Mouse (Mus musculus) small intestine, adult 2 months (tissue): ENCODE measurements around the gene Il3. TPM values are rescaled to one million over a fixed set of nuclear protein-coding genes. Genes with fewer than 3 reads are reported as not detected.

Experiments
- H3K27ac ChIP-seq: fragments of 200-500 bp; 2 replicates; pipeline ENCODE4 v1.5.1; 2012; ENCODE audit warnings: low read depth, low read length, control low read depth, inconsistent platforms; ENCODE audit not compliant: insufficient read depth
- H3K27me3 ChIP-seq: fragments of 200-500 bp; 2 replicates; pipeline ENCODE4 v1.6.1; 2012; ENCODE audit warnings: mild to moderate bottlenecking, moderate library complexity, low read length, inconsistent platforms; ENCODE audit not compliant: control insufficient read depth, insufficient read depth
- H3K36me3 ChIP-seq: fragments of 200-500 bp; 2 replicates; pipeline ENCODE4 v1.6.1; 2012; ENCODE audit warnings: mild to moderate bottlenecking, low read length, control low read depth, inconsistent platforms; ENCODE audit not compliant: control insufficient read depth, insufficient read depth
- H3K4me1 ChIP-seq: fragments of 200-500 bp; 2 replicates; pipeline ENCODE4 v1.6.1; 2012; ENCODE audit warnings: low read length, inconsistent platforms, mixed read lengths; ENCODE audit not compliant: control insufficient read depth, insufficient read depth, insufficient read length
- H3K4me3 ChIP-seq: fragments of 200-500 bp; 2 replicates; pipeline ENCODE4 v1.5.1; 2012; ENCODE audit warnings: low read depth, mild to moderate bottlenecking, control low read depth, inconsistent platforms, low read length, moderate library complexity
- CTCF ChIP-seq: fragments of 200-500 bp; IDR thresholded peaks from 2 replicates; pipeline ENCODE4 v1.5.1; 2012; ENCODE audit warnings: low read depth, mild to moderate bottlenecking, control low read depth, inconsistent platforms, low read length, moderate library complexity, mixed read lengths; ENCODE audit not compliant: insufficient replicate concordance, insufficient read length; ENCODE audit errors: extremely low read depth
- POLR2A ChIP-seq: fragments of 200-500 bp; IDR thresholded peaks from 2 replicates; pipeline ENCODE4 v1.6.1; 2012; ENCODE audit warnings: low read depth, mild to moderate bottlenecking, control low read depth, inconsistent platforms, low read length, moderate library complexity
- WGBS: fragments of 180-500 bp; shearing (Covaris S2); methylation state at CpG from one replicate; pipeline ENCODE4 v1.1.7; 2018; 5-methylcytosine and 5-hydroxymethylcytosine counted together
- polyA plus RNA-seq: library from polyadenylated mRNA; depleted of rRNA; stranded (reverse); fragments of >200 nt; gene quantifications from 2 replicates; pipeline ENCODE4 v1.2.3, GENCODE M21; 2012; rRNA removed

The Il3 gene
- polyA plus RNA-seq, 1 experiment = not detected

- no peak overlapping the region for H3K27ac ChIP-seq
- H3K36me3 ChIP-seq = no peaks in the 10 kb centered on the region
- no peaks in the 10 kb centered on the region for H3K4me1 ChIP-seq
- TF ChIP-seq CTCF (no peak), POLR2A (no peak)
- WGBS = 82% methylated on average over 5 of the region's 5 CpGs
- H3K27me3 ChIP-seq = no peaks in the 10 kb centered on the region
- no peak overlapping the region for H3K4me3 ChIP-seq
Observed at GRCm38 (mm10) chr11:54224475-54224986, 42.5 kb downstream of the Il3 start.

GRCm38 (mm10) chr11:54223637-54224474, 43.2 kb downstream of the Il3 start:
- H3K4me3 ChIP-seq = no peak overlapping the region
- no peak for TF ChIP-seq CTCF
- TF ChIP-seq POLR2A = no peak
- no peaks in the 10 kb centered on the region for H3K27me3 ChIP-seq
- H3K36me3 ChIP-seq = no peaks in the 10 kb centered on the region
- no peak overlapping the region for H3K27ac ChIP-seq
- WGBS = 75% methylated on average over 9 of the region's 9 CpGs
- no peaks in the 10 kb centered on the region for H3K4me1 ChIP-seq

GRCm38 (mm10) chr11:54219903-54220740, 47.0 kb downstream of the Il3 start:
- H3K4me1 ChIP-seq = no peaks in the 10 kb centered on the region; the same call in 1 of the 2 replicates
- 43% methylated on average over 6 of the region's 6 CpGs for WGBS
- no peaks in the 10 kb centered on the region for H3K36me3 ChIP-seq
- TF ChIP-seq POLR2A (no peak), CTCF (no peak)
- no peak overlapping the region for H3K4me3 ChIP-seq
- no peak overlapping the region for H3K27ac ChIP-seq
- no peaks in the 10 kb centered on the region for H3K27me3 ChIP-seq

- TF ChIP-seq CTCF (no peak), POLR2A (no peak)
- peaks cover 2% of the 10 kb centered on the region; the same call in 1 of the 2 replicates for H3K4me1 ChIP-seq
- H3K4me3 ChIP-seq = no peak overlapping the region
- H3K27ac ChIP-seq = no peak overlapping the region
- WGBS = 97% methylated on average over 1 of the region's 1 CpGs
- H3K36me3 ChIP-seq = no peaks in the 10 kb centered on the region
- H3K27me3 ChIP-seq = no peaks in the 10 kb centered on the region
Observed at GRCm38 (mm10) chr11:54219191-54219590, 47.9 kb downstream of the Il3 start.

GRCm38 (mm10) chr11:54217384-54217783, 49.7 kb downstream of the Il3 start:
- TF ChIP-seq POLR2A = no peak
- TF ChIP-seq CTCF = no peak
- H3K27me3 ChIP-seq = no peaks in the 10 kb centered on the region
- H3K4me3 ChIP-seq = no peak overlapping the region
- peaks cover 2% of the 10 kb centered on the region; the same call in 1 of the 2 replicates for H3K4me1 ChIP-seq
- no peaks in the 10 kb centered on the region for H3K36me3 ChIP-seq
- H3K27ac ChIP-seq = no peak overlapping the region
- WGBS = 62% methylated on average over 7 of the region's 7 CpGs

GRCm38 (mm10) chr11:54216091-54216490, 51.0 kb downstream of the Il3 start:
- H3K27me3 ChIP-seq = no peaks in the 10 kb centered on the region
- H3K4me3 ChIP-seq = no peak overlapping the region
- no peaks in the 10 kb centered on the region for H3K36me3 ChIP-seq
- TF ChIP-seq CTCF = no peak
- no peak for TF ChIP-seq POLR2A
- H3K4me1 ChIP-seq = peaks cover 2% of the 10 kb centered on the region; the same call in 1 of the 2 replicates
- no peak overlapping the region for H3K27ac ChIP-seq
- 71% methylated on average over 6 of the region's 6 CpGs for WGBS

Other genes starting within 250 kb of the Il3 start
- 6.3 and 18.9 TPM in 2 replicates for gene Slc22a4, start 239.2 kb downstream of the Il3 start, polyA plus RNA-seq
- 15.6 and 16.6 TPM in 2 replicates for gene Pdlim4, start 198.3 kb downstream of the Il3 start, polyA plus RNA-seq
- gene P4ha2, start 167.2 kb downstream of the Il3 start, polyA plus RNA-seq = 1.5 and 1.8 TPM in 2 replicates
- 0.13 and 0.22 TPM in 2 replicates for gene Csf2, start 17.6 kb downstream of the Il3 start, polyA plus RNA-seq
- 0.42 and 0.81 TPM in 2 replicates for gene Acsl6, start 36.5 kb upstream of the Il3 start, polyA plus RNA-seq
- gene Meikin, start 103.4 kb upstream of the Il3 start, polyA plus RNA-seq = not detected in 2 replicates
- gene Fnip1, start 170.9 kb upstream of the Il3 start, polyA plus RNA-seq = 0.74 and 1.9 TPM in 2 replicates